Comparison of ENCODE assay signal across 8 mouse cellular contexts in the genomic region with DNA sequence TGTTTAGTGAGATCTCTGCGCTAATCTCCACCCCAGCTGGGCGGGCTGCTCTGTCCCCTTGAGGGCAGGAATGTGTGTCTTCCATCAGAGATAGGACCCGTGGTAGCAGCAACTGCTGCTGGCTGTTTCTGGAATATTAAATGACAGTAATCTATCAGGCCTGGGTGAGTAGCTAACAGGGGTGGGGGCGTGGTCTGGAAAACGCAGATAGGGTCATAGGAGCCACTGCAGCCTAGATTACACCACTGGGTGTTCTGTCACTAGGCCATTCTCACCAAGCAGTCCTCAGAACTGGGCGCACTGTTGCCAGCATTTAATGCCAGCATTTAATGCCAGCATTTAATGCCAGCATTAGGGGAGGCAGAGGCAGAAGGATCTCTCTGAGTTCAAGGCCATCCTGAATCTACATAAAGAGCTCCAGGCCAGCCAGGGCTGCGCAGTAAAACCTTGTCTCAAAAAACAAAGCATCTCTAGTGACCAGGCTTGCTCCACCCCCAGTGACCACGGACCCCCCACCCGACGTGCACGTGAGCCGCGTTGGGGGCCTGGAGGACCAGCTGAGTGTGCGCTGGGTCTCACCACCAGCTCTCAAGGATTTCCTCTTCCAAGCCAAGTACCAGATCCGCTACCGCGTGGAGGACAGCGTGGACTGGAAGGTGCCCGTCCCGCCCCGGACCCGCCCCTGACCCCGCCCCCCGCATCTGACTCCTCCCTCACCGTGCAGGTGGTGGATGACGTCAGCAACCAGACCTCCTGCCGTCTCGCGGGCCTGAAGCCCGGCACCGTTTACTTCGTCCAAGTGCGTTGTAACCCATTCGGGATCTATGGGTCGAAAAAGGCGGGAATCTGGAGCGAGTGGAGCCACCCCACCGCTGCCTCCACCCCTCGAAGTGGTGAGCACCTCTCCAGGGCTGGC. TPM values are rescaled to one million over a fixed set of nuclear protein-coding genes. Genes with fewer than 3 reads are reported as not detected.
DNase-seq lines count a peak whose midpoint lies in the region; ATAC-seq and TF ChIP-seq lines count a peak whose summit lies in the region.

No protein-coding gene starts in this region.

- H3K9me3 ChIP-seq in heart, embryonic 15.5 days (replicated peaks): no peaks in the 10 kb centered on the region
- H3K9me3 ChIP-seq in liver, embryonic 12.5 days (replicated peaks): no peaks in the 10 kb centered on the region
- no peaks in the 10 kb centered on the region for H3K9me3 ChIP-seq in stomach, postnatal 0 days (ENCODE audit: control insufficient read depth, low read length)

- TF ChIP-seq EP300 in stomach, postnatal 0 days (optimal IDR thresholded peaks at IDR 0.05): no peak

- H3K36me3 ChIP-seq in heart, embryonic 15.5 days: no peaks in the 10 kb centered on the region
- peaks cover 14% of the 10 kb centered on the region for H3K36me3 ChIP-seq in liver, embryonic 12.5 days
- H3K36me3 ChIP-seq in stomach, postnatal 0 days (ENCODE audit: control insufficient read depth, insufficient read depth, low read length): no peaks in the 10 kb centered on the region

- 0 out of 2 replicates have a peak overlapping the region, but pooled peaks have one; percentile 2 for H3K4me3 ChIP-seq in heart, embryonic 15.5 days
- H3K4me3 ChIP-seq in liver, embryonic 12.5 days: peak overlapping the region; percentile 46
- peak overlapping the region; percentile 2; the same call in 1 of the 2 replicates for H3K4me3 ChIP-seq in stomach, postnatal 0 days (ENCODE audit: low read depth, low read length)

- H3K4me1 ChIP-seq in heart, embryonic 15.5 days (replicated peaks): peaks cover 42% of the 10 kb centered on the region
- H3K4me1 ChIP-seq in liver, embryonic 12.5 days: peaks cover 70% of the 10 kb centered on the region
- peaks cover 1% of the 10 kb centered on the region for H3K4me1 ChIP-seq in stomach, postnatal 0 days (replicated peaks; ENCODE audit: control insufficient read depth, insufficient read depth)

- WGBS in heart, embryonic 15.5 days: 9% methylated on average over 39 of the region's 39 CpGs
- 4% methylated on average over 39 of the region's 39 CpGs for WGBS in liver, embryonic 12.5 days (ENCODE audit: insufficient replicate concordance)
- 14% methylated on average over 39 of the region's 39 CpGs for WGBS in stomach, postnatal 0 days

- H3K9ac ChIP-seq in heart, embryonic 15.5 days: no peak overlapping the region
- peak overlapping the region; percentile 58 for H3K9ac ChIP-seq in liver, embryonic 12.5 days
- H3K9ac ChIP-seq in stomach, postnatal 0 days (ENCODE audit: low read length): no peak overlapping the region

- H3K4me2 ChIP-seq in heart, embryonic 15.5 days: peak overlapping the region; percentile 17; the same call in 1 of the 2 replicates
- H3K4me2 ChIP-seq in liver, embryonic 12.5 days: peak overlapping the region; percentile 75
- peak overlapping the region; percentile 8; the same call in 1 of the 2 replicates for H3K4me2 ChIP-seq in stomach, postnatal 0 days (replicated peaks; ENCODE audit: low read depth)

- DNase-seq in heart, adult 8-10 months (ENCODE audit: low spot score): no peak
- peak; percentile 44 for DNase-seq in T-cell, adult 2 months (ENCODE audit: low spot score)
- peak; percentile 74 for DNase-seq in stomach, postnatal 0 days (ENCODE audit: low spot score)
- DNase-seq in urinary bladder, postnatal 25 days (ENCODE audit: low spot score): no peak
- no peak for DNase-seq in gastrocnemius, postnatal 4 days (ENCODE audit: low spot score in 2 of 2)

- ATAC-seq in heart, embryonic 15.5 days (replicated peaks; ENCODE audit: insufficient number of reproducible peaks, insufficient read depth, low FRiP score, low read depth): no peak
- ATAC-seq in granulocyte monocyte progenitor cell, adult 5-6 weeks (replicated peaks; ENCODE audit: poor library complexity, severe bottlenecking): peak; percentile 37
- peak; percentile 86 for ATAC-seq in liver, embryonic 12.5 days
- ATAC-seq in stomach, postnatal 0 days (ENCODE audit: low FRiP score, low TSS enrichment): peak; percentile 7; the same call in 1 of the 2 replicates

- H3K27me3 ChIP-seq in heart, embryonic 15.5 days: peaks cover 78% of the 10 kb centered on the region
- H3K27me3 ChIP-seq in liver, embryonic 12.5 days (replicated peaks): peaks cover 81% of the 10 kb centered on the region
- peaks cover 8% of the 10 kb centered on the region; the same call in 1 of the 2 replicates for H3K27me3 ChIP-seq in stomach, postnatal 0 days (ENCODE audit: control insufficient read depth, insufficient read depth, low read length)

- H3K27ac ChIP-seq in heart, embryonic 15.5 days: no peak overlapping the region
- H3K27ac ChIP-seq in liver, embryonic 12.5 days: peak overlapping the region; percentile 85
- no peak overlapping the region for H3K27ac ChIP-seq in stomach, postnatal 0 days (replicated peaks)

- TF ChIP-seq CTCF in stomach, postnatal 0 days (IDR thresholded peaks at IDR 0.05; ENCODE audit: low read depth): no peak

RNA-seq across cellular contexts. Expression of gene Rex1bd, which starts 5.9 kb away (rescaled TPM):
- polyA plus RNA-seq in heart, embryonic 15.5 days (2015; fragmentation: Nextera tagmentation; extraction: Ambion mirVana): 116 and 117 TPM in 2 replicates
- total RNA-seq in heart, adult 8-10 months (2022): 100 to 1,000 TPM; 118 to 133 (median 124) TPM
- 21.7 and 30.2 TPM in 2 replicates for total RNA-seq in granulocyte monocyte progenitor cell, adult 5-6 weeks (2014; fragmentation: Nextera tagmentation)
- total RNA-seq in granulocyte monocyte progenitor cell, adult 5-6 weeks (2017): 33.4 and 64.9 TPM in 2 replicates
- 85.6 and 86.6 TPM in 2 replicates for polyA plus RNA-seq in liver, embryonic 12.5 days (2016; fragmentation: Nextera tagmentation; extraction: Ambion mirVana)
- polyA plus RNA-seq in stomach, postnatal 0 days (2015; fragmentation: Nextera tagmentation; extraction: Ambion mirVana): 119 and 122 TPM in 2 replicates
- 100 to 1,000 TPM; 118 to 119 TPM for total RNA-seq in gastrocnemius, postnatal 4 days (2021)

RNA-seq across cellular contexts. Expression of gene Crlf1, which starts 7.7 kb away (rescaled TPM):
- polyA plus RNA-seq in heart, embryonic 15.5 days (2015; fragmentation: Nextera tagmentation; extraction: Ambion mirVana): 3.8 and 11.1 TPM in 2 replicates
- under 1 TPM in 2 of 4 experiments, not detected in 2; 0.57 to 0.97 TPM for total RNA-seq in heart, adult 8-10 months (2022)
- not detected in 2 replicates for total RNA-seq in granulocyte monocyte progenitor cell, adult 5-6 weeks (2014; fragmentation: Nextera tagmentation)
- not detected in 2 replicates for total RNA-seq in granulocyte monocyte progenitor cell, adult 5-6 weeks (2017)
- 3.9 and 4.0 TPM in 2 replicates for polyA plus RNA-seq in liver, embryonic 12.5 days (2016; fragmentation: Nextera tagmentation; extraction: Ambion mirVana)
- 5.8 and 6.5 TPM in 2 replicates for polyA plus RNA-seq in stomach, postnatal 0 days (2015; fragmentation: Nextera tagmentation; extraction: Ambion mirVana)
- 1 to 10 TPM; 3.7 to 4.7 TPM for total RNA-seq in gastrocnemius, postnatal 4 days (2021)

RNA-seq across cellular contexts. Expression of gene Uba52, which starts 10.0 kb away (rescaled TPM):
- polyA plus RNA-seq in heart, embryonic 15.5 days (2015; fragmentation: Nextera tagmentation; extraction: Ambion mirVana): 684 and 768 TPM in 2 replicates
- total RNA-seq in heart, adult 8-10 months (2022): 1,000 to 10,000 TPM; 1,436 to 1,703 (median 1,558) TPM
- total RNA-seq in granulocyte monocyte progenitor cell, adult 5-6 weeks (2014; fragmentation: Nextera tagmentation): 2,675 and 2,799 TPM in 2 replicates
- total RNA-seq in granulocyte monocyte progenitor cell, adult 5-6 weeks (2017): 3,231 and 3,572 TPM in 2 replicates
- 841 and 876 TPM in 2 replicates for polyA plus RNA-seq in liver, embryonic 12.5 days (2016; fragmentation: Nextera tagmentation; extraction: Ambion mirVana)
- 951 and 966 TPM in 2 replicates for polyA plus RNA-seq in stomach, postnatal 0 days (2015; fragmentation: Nextera tagmentation; extraction: Ambion mirVana)
- total RNA-seq in gastrocnemius, postnatal 4 days (2021): 1,000 to 10,000 TPM; 1,604 to 1,674 TPM

RNA-seq across cellular contexts. Expression of gene Tmem59l, which starts 13.5 kb away (rescaled TPM):
- polyA plus RNA-seq in heart, embryonic 15.5 days (2015; fragmentation: Nextera tagmentation; extraction: Ambion mirVana): 0.24 and 0.96 TPM in 2 replicates
- total RNA-seq in heart, adult 8-10 months (2022): not detected
- total RNA-seq in granulocyte monocyte progenitor cell, adult 5-6 weeks (2014; fragmentation: Nextera tagmentation): not detected in 2 replicates
- not detected in 2 replicates for total RNA-seq in granulocyte monocyte progenitor cell, adult 5-6 weeks (2017)
- 0.18 and 0.37 TPM in 2 replicates for polyA plus RNA-seq in liver, embryonic 12.5 days (2016; fragmentation: Nextera tagmentation; extraction: Ambion mirVana)
- polyA plus RNA-seq in stomach, postnatal 0 days (2015; fragmentation: Nextera tagmentation; extraction: Ambion mirVana): 2.4 and 2.8 TPM in 2 replicates
- not detected for total RNA-seq in gastrocnemius, postnatal 4 days (2021)

RNA-seq across cellular contexts. Expression of gene Klhl26, which starts 23.9 kb away (rescaled TPM):
- polyA plus RNA-seq in heart, embryonic 15.5 days (2015; fragmentation: Nextera tagmentation; extraction: Ambion mirVana): 8.7 and 12.7 TPM in 2 replicates
- 1 to 10 TPM; 8.1 to 9.3 (median 8.4) TPM for total RNA-seq in heart, adult 8-10 months (2022)
- total RNA-seq in granulocyte monocyte progenitor cell, adult 5-6 weeks (2014; fragmentation: Nextera tagmentation): 2.1 and 4.4 TPM in 2 replicates
- total RNA-seq in granulocyte monocyte progenitor cell, adult 5-6 weeks (2017): 4.0 and 4.1 TPM in 2 replicates
- 9.4 and 9.5 TPM in 2 replicates for polyA plus RNA-seq in liver, embryonic 12.5 days (2016; fragmentation: Nextera tagmentation; extraction: Ambion mirVana)
- 10.4 and 12.4 TPM in 2 replicates for polyA plus RNA-seq in stomach, postnatal 0 days (2015; fragmentation: Nextera tagmentation; extraction: Ambion mirVana)
- 1 to 10 TPM; 8.1 to 10.0 TPM for total RNA-seq in gastrocnemius, postnatal 4 days (2021)

Comparison
In these comparisons a context has a peak if more than half of its experiments do, and no peak if none do; other contexts are left out.
1. H3K4me2 ChIP-seq: peak in every context shown above with its lines; median percentile 75 in liver, embryonic 12.5 days; 17 in heart, embryonic 15.5 days; 8 in stomach, postnatal 0 days.
2. DNase-seq: peak in T-cell, adult 2 months (single experiment) and stomach, postnatal 0 days (single experiment); none in heart, adult 8-10 months (single experiment), urinary bladder, postnatal 25 days (single experiment) and gastrocnemius, postnatal 4 days (0 of 2).
3. Peak in every context shown above with its lines, with median percentiles within 50 percentile points of each other: H3K4me3 ChIP-seq.